Mouse (Mus musculus) left cerebral cortex, postnatal 10 days (tissue): ENCODE data around the gene Sapcd2. TPM values are rescaled to one million over a fixed set of nuclear protein-coding genes. Genes with fewer than 3 reads are reported as not detected.

Source experiments
- DNase-seq, 2 experiments: peaks; one replicate each; pipeline ENCODE4 v3.0.0; 2021 to 2022; ENCODE audit warnings: low spot score in 2 of 2, mixed read lengths in 1 of 2; ENCODE audit errors: extremely low spot score in 1 of 2
- intact Hi-C: fragments of 180-260 bp; cut with DNase I; formaldehyde crosslinking; loops from one replicate; pipeline ENCODE4 v1.15.1; 2025
- total RNA-seq, 2 experiments: library from RNA; stranded (reverse); gene quantifications; 2 replicates each; pipeline ENCODE4 v1.2.3; 2021

The Sapcd2 gene
- total RNA-seq = 1 to 10 TPM; 9.6 to 9.9 TPM

DNA sequence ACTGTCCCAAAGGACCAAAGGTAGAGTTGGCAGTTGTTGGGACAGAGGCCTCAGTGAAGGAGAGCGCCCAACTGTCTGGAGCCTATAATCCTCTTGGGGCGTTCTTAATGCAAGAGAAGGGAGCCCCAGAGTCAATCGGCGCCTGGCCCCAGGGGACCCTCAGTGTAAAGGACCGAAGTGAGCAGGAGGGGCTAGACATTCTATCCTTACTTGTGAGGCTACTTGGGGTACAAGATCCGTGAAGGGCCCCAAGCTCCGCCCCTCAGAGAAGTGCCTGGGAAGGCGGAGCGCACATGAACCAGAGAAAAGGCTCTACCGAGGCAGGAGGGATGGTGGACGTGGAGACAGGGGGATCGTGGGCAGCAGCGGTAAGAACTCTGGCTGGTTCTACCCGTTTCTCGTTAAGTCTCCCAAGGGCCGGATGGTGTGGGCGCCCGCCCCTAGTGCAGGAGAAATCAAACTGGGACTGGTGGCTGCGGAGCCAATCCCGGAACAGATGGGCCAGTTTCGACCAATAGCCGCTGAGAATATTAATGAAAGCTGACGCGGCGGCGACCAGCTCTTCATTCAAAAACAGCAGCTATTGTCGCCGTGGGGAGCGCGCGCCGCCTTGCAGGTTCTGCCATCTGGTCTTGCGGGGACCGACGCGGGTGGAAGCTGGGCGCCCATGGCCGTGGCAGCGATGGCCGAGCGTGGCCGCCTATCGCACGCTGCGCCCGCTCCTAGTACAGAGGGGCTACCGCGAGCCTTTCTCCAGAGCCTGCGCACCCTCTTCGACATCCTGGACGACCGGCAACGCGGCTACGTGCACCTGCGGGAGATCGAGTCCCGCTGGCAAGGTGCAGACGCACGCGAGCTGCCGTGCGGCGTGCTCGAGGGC lies at the start of gene Sapcd2:
Gene Sapcd2, plus strand, starts transcription at position 558 of the 880 bp plus-strand sequence.
- intact Hi-C loops = no loop called here
- DNase-seq = peak; percentile 89 to 90

- intact Hi-C loops = loop anchor here (5.0 kb wide), 1 partner anchor 49 kb away; no protein-coding TSS in a partner anchor
Observed at GRCm38 (mm10) chr2:25326036-25326435, 46.1 kb upstream of the Sapcd2 start.

GRCm38 (mm10) chr2:25328440-25328839 lies 43.7 kb upstream of the Sapcd2 start:
- DNase-seq = peak in 1 of 2 experiments; percentile 44

More at GRCm38 (mm10) chr2:25326036-25326435, 46.1 kb upstream of the Sapcd2 start:
- DNase-seq = no peak

GRCm38 (mm10) chr2:25331470-25331869 lies 40.7 kb upstream of the Sapcd2 start:
- intact Hi-C loops = no loop called here
- no peak for DNase-seq

More at GRCm38 (mm10) chr2:25328440-25328839, 43.7 kb upstream of the Sapcd2 start:
- intact Hi-C loops = loop anchor here (5.0 kb wide), 1 partner anchor 51 kb away; no protein-coding TSS in a partner anchor

DNA sequence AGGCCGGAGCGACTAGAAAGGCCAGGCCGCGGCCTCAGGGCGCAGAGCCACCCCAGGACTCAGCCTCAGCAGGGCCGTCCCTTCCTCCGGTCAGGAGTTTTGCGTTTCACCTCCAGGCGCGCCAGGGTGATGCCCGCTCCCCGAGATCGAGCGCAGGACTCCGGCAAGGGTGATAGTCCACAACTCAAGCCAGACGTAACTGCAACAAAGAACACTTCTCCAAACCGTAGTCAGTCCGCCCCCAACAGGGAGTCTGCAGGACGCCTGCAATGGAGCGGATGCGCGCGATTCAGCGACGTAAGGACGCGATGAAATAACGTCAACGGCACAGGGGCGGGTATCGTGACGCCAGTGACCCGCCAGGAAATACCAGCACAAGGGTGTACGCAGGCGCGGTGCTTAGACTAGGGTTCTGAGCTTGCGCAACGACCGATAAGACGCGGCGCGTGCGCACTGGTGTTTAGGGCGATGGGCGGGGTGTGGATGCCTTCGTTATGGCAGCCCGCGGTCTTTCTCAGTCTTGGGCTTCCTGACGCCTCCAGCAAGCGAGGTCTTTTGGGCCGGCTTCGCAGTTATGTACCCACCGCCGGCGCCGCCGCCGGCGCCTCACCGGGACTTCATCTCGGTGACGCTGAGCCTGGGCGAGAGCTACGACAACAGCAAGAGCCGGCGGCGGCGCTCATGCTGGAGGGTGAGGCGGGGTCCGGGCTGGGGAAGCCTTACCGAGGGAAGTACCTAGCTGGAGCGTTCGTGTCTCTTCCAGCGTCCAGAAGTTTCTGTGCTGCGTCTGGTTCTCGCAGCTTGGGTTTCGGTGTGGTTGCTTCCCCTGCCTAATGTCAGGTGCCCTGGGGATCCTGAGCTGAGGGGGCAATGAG lies 39.6 kb upstream of the Sapcd2 start, which contains the start of gene Man1b1:
Gene Man1b1, plus strand, starts transcription at position 53 of the 875 bp plus-strand sequence.
- intact Hi-C loops = no loop called here
- DNase-seq = peak; percentile 99

DNA sequence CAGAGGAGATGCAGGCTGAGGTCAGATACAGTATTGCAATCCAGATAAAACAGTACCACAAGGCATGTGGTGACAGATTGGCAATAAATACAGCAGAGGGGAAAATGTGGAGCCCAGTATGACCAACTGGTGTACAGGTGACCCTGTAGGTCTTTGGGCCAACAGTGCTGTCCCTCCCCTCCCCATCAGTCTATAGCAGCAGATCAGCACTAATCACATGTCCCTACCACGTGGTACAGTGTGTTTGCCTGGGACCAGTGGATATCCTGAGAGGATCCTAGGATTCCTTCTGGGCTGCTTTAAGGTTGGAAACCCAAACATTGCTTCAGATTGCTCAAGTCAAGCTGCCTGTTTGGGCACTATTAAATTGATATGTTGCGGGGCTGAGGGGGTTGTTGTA lies 38.6 kb upstream of the Sapcd2 start:
- intact Hi-C loops = no loop called here
- no peak for DNase-seq

- intact Hi-C loops = no loop called here
Observed at GRCm38 (mm10) chr2:25338303-25338702, 33.8 kb upstream of the Sapcd2 start.

DNA sequence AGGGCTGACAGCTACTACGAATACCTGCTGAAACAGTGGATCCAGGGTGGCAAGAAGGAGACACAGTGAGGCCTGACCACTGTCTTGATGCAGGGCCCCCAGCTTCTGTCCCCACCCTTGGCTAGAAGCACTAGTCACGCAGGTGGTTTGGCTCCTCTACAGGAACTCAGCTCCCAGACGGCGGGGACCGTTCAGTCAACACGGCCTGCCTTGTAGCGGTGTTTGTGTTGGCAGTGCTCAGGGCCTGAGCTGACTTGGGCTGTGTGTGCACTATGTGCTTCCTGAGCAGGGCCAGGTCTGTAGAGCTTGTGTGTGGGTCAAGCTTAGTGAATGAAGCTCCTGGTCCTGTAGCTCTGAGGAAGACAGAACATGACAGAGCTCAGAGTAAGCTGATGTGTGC lies 24.0 kb upstream of the Sapcd2 start:
- DNase-seq = no peak
- intact Hi-C loops = no loop called here

More at GRCm38 (mm10) chr2:25338303-25338702, 33.8 kb upstream of the Sapcd2 start:
- no peak for DNase-seq

GRCm38 (mm10) chr2:25349499-25349898 lies 22.6 kb upstream of the Sapcd2 start:
- intact Hi-C loops = no loop called here
- no peak for DNase-seq

GRCm38 (mm10) chr2:25350701-25351100 lies 21.4 kb upstream of the Sapcd2 start:
- intact Hi-C loops = no loop called here
- no peak for DNase-seq

GRCm38 (mm10) chr2:25354211-25354610 lies 17.9 kb upstream of the Sapcd2 start:
- DNase-seq = no peak
- intact Hi-C loops = no loop called here

GRCm38 (mm10) chr2:25355419-25356066 lies 16.6 kb upstream of the Sapcd2 start:
- intact Hi-C loops = no loop called here

GRCm38 (mm10) chr2:25356208-25357079 lies 15.7 kb upstream of the Sapcd2 start, which contains the start of gene Dpp7:
Dpp7 (minus strand) TSS chr2:25356359.
- peak; percentile 83 to 90 for DNase-seq
- intact Hi-C loops = no loop called here

More at GRCm38 (mm10) chr2:25355419-25356066, 16.6 kb upstream of the Sapcd2 start:
- DNase-seq = no peak

DNA sequence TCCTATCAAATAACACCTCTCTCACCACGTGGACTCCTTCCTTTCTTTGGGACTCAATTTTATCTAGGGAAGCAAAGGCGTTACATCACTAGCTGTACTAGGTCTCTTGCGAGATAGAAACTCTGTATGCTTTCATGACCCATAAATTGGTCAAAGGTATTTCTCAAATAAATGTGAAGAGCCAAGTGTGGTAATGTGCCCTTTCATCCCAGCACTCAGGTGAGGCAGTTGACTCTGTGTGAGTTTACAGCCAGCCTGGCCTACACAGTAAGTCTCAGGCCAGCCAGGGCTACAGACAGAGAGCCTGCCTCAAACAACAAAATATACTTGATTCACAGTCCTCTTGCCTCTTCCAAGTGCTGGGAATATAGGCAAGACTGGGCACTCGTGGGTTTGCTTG lies 12.3 kb upstream of the Sapcd2 start:
- no peak for DNase-seq
- intact Hi-C loops = no loop called here

- no peak for DNase-seq
- intact Hi-C loops = no loop called here
Observed at GRCm38 (mm10) chr2:25363478-25364178, 8.5 kb upstream of the Sapcd2 start.

GRCm38 (mm10) chr2:25364313-25364712 lies 7.8 kb upstream of the Sapcd2 start:
- no peak for DNase-seq
- intact Hi-C loops = no loop called here

DNA sequence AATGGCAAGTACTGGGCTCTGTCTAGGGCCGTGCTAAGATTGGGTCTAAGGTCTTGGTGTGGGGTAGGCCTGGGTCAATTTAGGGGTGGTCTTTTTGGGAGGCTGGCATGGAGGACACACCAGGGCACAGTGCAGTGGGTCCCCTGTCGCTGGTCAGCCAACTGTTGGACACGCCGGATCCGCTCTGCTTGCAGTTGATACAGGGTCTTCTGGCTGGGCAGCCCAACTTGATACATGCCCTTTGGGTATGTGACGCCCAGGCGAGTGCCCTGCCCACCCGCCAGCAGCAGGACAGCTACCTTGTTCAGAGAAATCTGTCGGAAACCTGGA lies 7.4 kb upstream of the Sapcd2 start:
- intact Hi-C loops = no loop called here

More for the DNA sequence above, 7.4 kb upstream of the Sapcd2 start:
- DNase-seq = no peak
